In genomic region chr16:96907081-96907480, GRCm38 (mm10) we compare ENCODE assay signal across 18 mouse cellular contexts.
"Had no signal": no experiment of that assay in that cellular context is flagged by ENCODE, and none has a peak within 500 bp of the region (broad histone marks: within the 10 kb centered on the region; RNA-seq: fewer than 3 reads in every experiment).

No protein-coding gene starts in this region.

- H3K4me1 ChIP-seq: intestine, embryonic 15.5 days; limb, embryonic 15.5 days; megakaryocyte, embryonic 14.5 days had no signal

- H3K4me3 ChIP-seq: intestine, embryonic 15.5 days; layer of hippocampus, adult 2 months; left cerebral cortex, adult 2 months; limb, embryonic 15.5 days; megakaryocyte, embryonic 14.5 days; midbrain, embryonic 12.5 days; neural tube, embryonic 13.5 days had no signal

- H3K27ac ChIP-seq: intestine, embryonic 15.5 days; layer of hippocampus, adult 2 months; left cerebral cortex, adult 2 months; limb, embryonic 15.5 days; midbrain, embryonic 12.5 days; neural tube, embryonic 13.5 days had no signal

- H3K9ac ChIP-seq: intestine, embryonic 15.5 days; limb, embryonic 15.5 days; lung, embryonic 14.5 days; midbrain, embryonic 12.5 days; neural tube, embryonic 13.5 days had no signal

- H3K4me2 ChIP-seq: intestine, embryonic 15.5 days; limb, embryonic 15.5 days; lung, embryonic 14.5 days; midbrain, embryonic 12.5 days; neural tube, embryonic 13.5 days had no signal

- DNase-seq: kidney, adult 18-20 months; kidney, postnatal 10 days; kidney, postnatal 4 days; lung, embryonic 14.5 days; lung, postnatal 10 days; lung, postnatal 4 days; retina, postnatal 1 day; right cerebral cortex, postnatal 14 days; thymus, adult 18-20 months; thymus, postnatal 14 days had no signal

- ATAC-seq: midbrain, embryonic 16.5 days had no signal

- H3K9me3 ChIP-seq: intestine, embryonic 15.5 days; limb, embryonic 15.5 days; megakaryocyte, embryonic 14.5 days; midbrain, embryonic 12.5 days; neural tube, embryonic 13.5 days had no signal

- H3K36me3 ChIP-seq: intestine, embryonic 15.5 days; limb, embryonic 15.5 days; midbrain, embryonic 12.5 days; neural tube, embryonic 13.5 days had no signal

- H3K27me3 ChIP-seq: intestine, embryonic 15.5 days; limb, embryonic 15.5 days; megakaryocyte, embryonic 14.5 days; midbrain, embryonic 12.5 days had no signal
